Mouse (Mus musculus): ENCODE measurements around the gene Pes1. TPM values are rescaled to one million over a fixed set of nuclear protein-coding genes. Genes with fewer than 3 reads are reported as not detected.
A peak's percentile ranks its signal among the peaks of the same experiment; 100 is the strongest.

The Pes1 gene
- polyA plus RNA-seq, 1 experiment: 55.6 TPM

GRCm38 (mm10) chr11:3960901-3961300 is 2.9 kb upstream of the Pes1 start:
- no peak for TF ChIP-seq CTCF (IDR thresholded peaks at IDR 0.05; ENCODE audit: borderline replicate concordance, control insufficient read depth, extremely low read depth, insufficient read depth, low read length, poor library complexity)
- no peak for TF ChIP-seq POLR2A (IDR thresholded peaks at IDR 0.05; ENCODE audit: control insufficient read depth, extremely low read depth, insufficient read depth, low read length, poor library complexity)
- Histone ChIP-seq H3K36me3 (ENCODE audit: control insufficient read depth, insufficient read depth, low read length) (no peaks in the 10 kb centered on the region), H3K27me3 (ENCODE audit: control insufficient read depth, insufficient read depth, low read length) (no peaks in the 10 kb centered on the region), H3K27ac (ENCODE audit: control insufficient read depth, insufficient read depth, low read length) (no peak overlapping the region), H3K4me1 (replicated peaks; ENCODE audit: control insufficient read depth, insufficient read depth, low read length) (peaks cover 6% of the 10 kb centered on the region; the same call in 1 of the 2 replicates), H3K4me3 (ENCODE audit: control insufficient read depth, insufficient read depth, low read length) (no peak overlapping the region)
- DNase-seq: no peak
- 49% methylated on average over 2 of the region's 2 CpGs for WGBS

DNA sequence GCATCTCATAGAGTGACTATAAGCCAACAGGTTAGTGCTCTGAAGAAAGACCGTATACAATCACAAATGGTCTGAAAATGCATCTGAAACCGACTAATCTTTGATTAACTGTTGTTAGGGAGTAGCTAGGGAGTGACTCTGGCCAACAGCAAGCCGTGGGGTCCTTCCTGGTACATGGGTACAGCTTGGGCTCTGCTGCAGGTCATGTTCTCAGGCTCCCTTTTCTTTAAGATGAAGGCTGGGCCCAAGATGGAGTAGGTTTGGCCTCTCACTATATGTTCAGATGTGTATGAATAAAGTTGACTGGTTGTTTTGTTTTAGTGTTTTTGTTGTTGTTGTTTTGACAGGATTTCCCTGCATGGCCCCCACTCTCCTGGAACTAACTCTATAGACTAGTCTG is 2.0 kb upstream of the Pes1 start:
- H3K4me1 ChIP-seq (replicated peaks; ENCODE audit: control insufficient read depth, insufficient read depth, low read length): peaks cover 9% of the 10 kb centered on the region; the same call in 1 of the 2 replicates
- H3K36me3 ChIP-seq (ENCODE audit: control insufficient read depth, insufficient read depth, low read length): no peaks in the 10 kb centered on the region
- TF ChIP-seq POLR2A (IDR thresholded peaks at IDR 0.05; ENCODE audit: control insufficient read depth, extremely low read depth, insufficient read depth, low read length, poor library complexity) (no peak), CTCF (IDR thresholded peaks at IDR 0.05; ENCODE audit: borderline replicate concordance, control insufficient read depth, extremely low read depth, insufficient read depth, low read length, poor library complexity) (no peak)
- no peaks in the 10 kb centered on the region for H3K27me3 ChIP-seq (ENCODE audit: control insufficient read depth, insufficient read depth, low read length)
- no peak overlapping the region for H3K27ac ChIP-seq (ENCODE audit: control insufficient read depth, insufficient read depth, low read length)
- DNase-seq: no peak
- H3K4me3 ChIP-seq (ENCODE audit: control insufficient read depth, insufficient read depth, low read length): no peak overlapping the region
- WGBS: 82% methylated on average over 3 of the region's 3 CpGs

- WGBS: 88% methylated on average over 10 of the region's 10 CpGs
- Histone ChIP-seq H3K27ac (ENCODE audit: control insufficient read depth, insufficient read depth, low read length) (peak overlapping the region; percentile 21; the same call in 1 of the 2 replicates), H3K27me3 (ENCODE audit: control insufficient read depth, insufficient read depth, low read length) (no peaks in the 10 kb centered on the region), H3K36me3 (ENCODE audit: control insufficient read depth, insufficient read depth, low read length) (no peaks in the 10 kb centered on the region), H3K4me3 (ENCODE audit: control insufficient read depth, insufficient read depth, low read length) (peak overlapping the region; percentile 30), H3K4me1 (replicated peaks; ENCODE audit: control insufficient read depth, insufficient read depth, low read length) (peaks cover 9% of the 10 kb centered on the region; the same call in 1 of the 2 replicates)
- peak; percentile 22 for DNase-seq
- no peak for TF ChIP-seq CTCF (IDR thresholded peaks at IDR 0.05; ENCODE audit: borderline replicate concordance, control insufficient read depth, extremely low read depth, insufficient read depth, low read length, poor library complexity)
- no peak for TF ChIP-seq POLR2A (IDR thresholded peaks at IDR 0.05; ENCODE audit: control insufficient read depth, extremely low read depth, insufficient read depth, low read length, poor library complexity)
Observed at GRCm38 (mm10) chr11:3963155-3963554, 620 bp upstream of the Pes1 start.

- no peak for DNase-seq
- peaks cover 4% of the 10 kb centered on the region; the same call in 1 of the 2 replicates for H3K36me3 ChIP-seq (ENCODE audit: control insufficient read depth, insufficient read depth, low read length)
- no peaks in the 10 kb centered on the region for H3K27me3 ChIP-seq (ENCODE audit: control insufficient read depth, insufficient read depth, low read length)
- H3K27ac ChIP-seq (ENCODE audit: control insufficient read depth, insufficient read depth, low read length): no peak overlapping the region
- WGBS: 6% methylated on average over 11 of the region's 11 CpGs
- TF ChIP-seq POLR2A (IDR thresholded peaks at IDR 0.05; ENCODE audit: control insufficient read depth, extremely low read depth, insufficient read depth, low read length, poor library complexity): no peak
- no peak for TF ChIP-seq CTCF (IDR thresholded peaks at IDR 0.05; ENCODE audit: borderline replicate concordance, control insufficient read depth, extremely low read depth, insufficient read depth, low read length, poor library complexity)
- H3K4me3 ChIP-seq (ENCODE audit: control insufficient read depth, insufficient read depth, low read length): peak overlapping the region; percentile 95
- peaks cover 9% of the 10 kb centered on the region; the same call in 1 of the 2 replicates for H3K4me1 ChIP-seq (replicated peaks; ENCODE audit: control insufficient read depth, insufficient read depth, low read length)
Observed at GRCm38 (mm10) chr11:3964416-3965172, 819 bp downstream of the Pes1 start.

DNA sequence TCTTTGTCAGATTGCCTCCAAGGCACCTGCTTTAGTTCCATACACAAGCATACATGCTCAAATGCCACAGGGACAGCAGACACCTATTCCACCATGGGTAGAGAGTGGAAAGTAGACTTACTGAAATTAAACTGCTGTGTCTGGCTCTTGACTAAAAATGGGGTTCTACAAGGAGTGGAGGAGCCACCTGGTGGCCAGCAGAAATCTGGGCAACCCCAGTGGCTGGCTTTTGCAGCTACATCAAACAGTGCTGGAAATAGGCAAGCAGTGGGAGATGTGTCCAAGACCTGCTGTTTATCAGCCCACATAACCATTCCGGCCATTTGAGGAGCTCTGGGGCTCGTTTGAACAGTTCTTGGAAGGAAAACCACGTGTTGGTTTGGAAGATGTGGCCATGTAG is 6.1 kb downstream of the Pes1 start:
- H3K36me3 ChIP-seq (ENCODE audit: control insufficient read depth, insufficient read depth, low read length): peaks cover 32% of the 10 kb centered on the region
- 90% methylated on average over 3 of the region's 3 CpGs for WGBS
- H3K4me1 ChIP-seq (replicated peaks; ENCODE audit: control insufficient read depth, insufficient read depth, low read length): 0 out of 2 replicates have a peak, but pooled peaks cover 3% of the 10 kb centered on the region
- no peak for DNase-seq
- TF ChIP-seq CTCF (IDR thresholded peaks at IDR 0.05; ENCODE audit: borderline replicate concordance, control insufficient read depth, extremely low read depth, insufficient read depth, low read length, poor library complexity) (no peak), POLR2A (IDR thresholded peaks at IDR 0.05; ENCODE audit: control insufficient read depth, extremely low read depth, insufficient read depth, low read length, poor library complexity) (no peak)
- no peak overlapping the region for H3K4me3 ChIP-seq (ENCODE audit: control insufficient read depth, insufficient read depth, low read length)
- no peaks in the 10 kb centered on the region for H3K27me3 ChIP-seq (ENCODE audit: control insufficient read depth, insufficient read depth, low read length)
- H3K27ac ChIP-seq (ENCODE audit: control insufficient read depth, insufficient read depth, low read length): no peak overlapping the region

- Histone ChIP-seq H3K4me3 (ENCODE audit: control insufficient read depth, insufficient read depth, low read length) (no peak overlapping the region), H3K4me1 (replicated peaks; ENCODE audit: control insufficient read depth, insufficient read depth, low read length) (0 out of 2 replicates have a peak, but pooled peaks cover 3% of the 10 kb centered on the region), H3K36me3 (ENCODE audit: control insufficient read depth, insufficient read depth, low read length) (peaks cover 32% of the 10 kb centered on the region), H3K27me3 (ENCODE audit: control insufficient read depth, insufficient read depth, low read length) (no peaks in the 10 kb centered on the region), H3K27ac (ENCODE audit: control insufficient read depth, insufficient read depth, low read length) (no peak overlapping the region)
- WGBS: 98% methylated on average over 7 of the region's 7 CpGs
- DNase-seq: no peak
- TF ChIP-seq CTCF (IDR thresholded peaks at IDR 0.05; ENCODE audit: borderline replicate concordance, control insufficient read depth, extremely low read depth, insufficient read depth, low read length, poor library complexity) (no peak), POLR2A (IDR thresholded peaks at IDR 0.05; ENCODE audit: control insufficient read depth, extremely low read depth, insufficient read depth, low read length, poor library complexity) (no peak)
Observed at GRCm38 (mm10) chr11:3970361-3970760, 6.6 kb downstream of the Pes1 start.
